Mouse (Mus musculus) bone marrow, adult 2 months (tissue): ENCODE measurements around the gene Nsun5.

Experiments used
- CTCF ChIP-seq: fragments of 200-500 bp; IDR thresholded peaks from 2 replicates; pipeline ENCODE4 v1.5.1; 2011; ENCODE audit warnings: low read length, control low read depth; ENCODE audit not compliant: control insufficient read depth, insufficient read depth
- POLR2A ChIP-seq: fragments of 200-500 bp; IDR thresholded peaks from 2 replicates; pipeline ENCODE4 v1.6.1; 2011; ENCODE audit warnings: low read depth, mild to moderate bottlenecking, control low read depth, low read length, borderline replicate concordance; ENCODE audit not compliant: control insufficient read depth

GRCm38 (mm10) chr5:135367841-135368240 is 1.9 kb upstream of the Nsun5 start:
- TF ChIP-seq POLR2A (no peak), CTCF (no peak)
